Mouse (Mus musculus): ENCODE data around the gene Tmco4.

Gene Tmco4

GRCm38 (mm10) chr4:139096201-139096600 lies 123.5 kb downstream of the Tmco4 start:
- DNase-seq = no peak

- no peak for DNase-seq
Measured at GRCm38 (mm10) chr4:139100326-139100725, 127.6 kb downstream of the Tmco4 start.

- DNase-seq = no peak
Measured at GRCm38 (mm10) chr4:139101546-139101945, 128.9 kb downstream of the Tmco4 start.

GRCm38 (mm10) chr4:139105453-139105852 lies 132.8 kb downstream of the Tmco4 start:
- DNase-seq = no peak
